Mouse (Mus musculus): ENCODE data around the gene Zfx.

Zfx gene

DNA sequence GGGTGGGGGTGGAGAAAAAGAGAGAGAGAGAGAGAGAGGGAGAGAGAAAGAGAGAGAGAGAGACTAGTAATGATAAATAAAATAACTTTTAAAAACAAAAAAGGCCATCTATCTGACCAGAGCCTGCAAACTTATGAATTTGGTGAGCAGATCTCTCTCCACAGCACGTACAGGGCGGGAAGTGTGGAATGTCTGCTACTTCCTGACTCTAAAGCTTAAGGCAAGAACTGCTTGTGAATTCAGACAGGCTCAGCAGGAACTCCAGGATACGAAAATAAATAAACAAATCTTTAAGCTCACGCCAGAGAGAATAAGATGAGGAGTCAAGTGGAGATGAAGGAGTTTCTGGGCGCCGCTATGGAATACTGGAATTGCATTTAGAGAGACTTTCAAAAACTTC lies 64.8 kb downstream of the Zfx start:
- no peak for DNase-seq

DNA sequence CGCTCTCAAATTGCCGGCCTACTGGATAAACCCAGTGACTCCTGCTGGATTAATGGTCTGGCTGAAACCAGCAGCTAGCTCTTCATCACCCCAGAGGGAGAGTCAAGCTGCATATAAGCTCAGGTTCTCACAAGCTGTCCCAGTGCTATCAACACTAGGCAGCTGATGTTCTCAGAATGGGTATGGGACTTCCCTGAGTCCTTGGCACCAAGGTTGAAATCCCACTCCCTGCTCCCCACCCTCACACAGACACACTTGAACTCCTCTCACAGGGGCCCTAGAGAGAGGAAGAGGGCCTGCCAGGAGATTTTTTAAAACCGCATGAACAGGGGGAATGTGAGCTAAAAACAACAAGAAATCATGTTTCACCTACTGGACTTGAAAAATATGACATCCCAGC lies 74.5 kb downstream of the Zfx start:
- no peak for DNase-seq

DNA sequence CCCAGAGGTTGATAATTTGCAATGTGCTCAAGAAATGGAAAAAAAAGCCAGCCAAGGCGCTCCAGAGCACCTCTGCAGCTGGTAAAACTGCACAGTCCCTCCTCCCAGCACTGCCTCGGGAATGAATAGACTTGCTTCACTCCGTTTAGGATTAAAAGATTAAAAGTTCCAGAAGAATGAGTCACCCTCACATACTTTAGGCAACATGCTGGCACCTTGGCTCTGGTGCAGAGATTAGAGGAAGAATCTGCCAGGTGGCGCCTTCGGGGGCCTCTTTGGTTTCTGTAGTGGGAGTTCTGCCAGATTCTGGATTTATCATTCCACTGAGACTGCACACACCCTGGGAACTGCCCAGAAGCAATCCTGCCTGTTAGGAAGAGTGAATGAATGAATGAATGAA lies 75.5 kb downstream of the Zfx start:
- DNase-seq = no peak

DNA sequence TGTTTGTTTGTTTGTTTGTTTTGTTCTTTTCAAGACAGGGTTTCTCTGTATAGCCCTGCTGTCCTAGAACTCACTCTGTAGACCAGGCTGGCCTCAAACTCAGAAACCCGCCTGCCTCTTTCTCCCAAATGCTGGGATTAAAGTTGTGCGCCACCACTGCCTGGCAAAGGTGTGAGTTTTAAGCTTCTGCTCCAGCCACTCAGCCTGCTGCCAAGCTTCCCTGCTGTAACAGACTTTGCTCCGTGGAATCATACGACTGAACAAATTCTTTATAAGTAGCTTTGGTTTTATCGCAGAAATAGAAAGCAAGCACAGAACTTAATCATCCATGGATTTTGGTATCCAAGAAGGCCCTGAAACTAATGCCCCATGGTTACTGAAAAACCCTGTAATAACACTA lies 76.1 kb downstream of the Zfx start:
- no peak for DNase-seq

DNA sequence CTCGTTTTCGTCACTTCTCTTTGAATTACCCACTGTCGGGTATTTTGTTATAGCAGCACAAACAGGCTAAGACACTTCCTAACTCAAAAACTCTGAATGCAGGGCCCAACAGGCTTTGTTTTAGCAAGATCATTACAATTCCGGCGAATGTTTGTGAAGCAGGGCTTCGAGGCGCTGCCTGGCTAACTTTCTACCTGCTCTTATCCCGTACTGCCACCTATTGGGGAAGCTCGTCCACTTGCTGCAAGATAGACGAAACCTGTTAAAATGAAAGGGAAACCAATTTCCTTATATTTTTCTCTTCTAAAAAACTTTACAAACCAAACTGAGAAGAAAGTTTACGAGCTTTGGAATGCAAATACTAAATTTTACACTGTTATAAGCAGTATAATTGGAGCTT lies 90.6 kb downstream of the Zfx start:
- peak; percentile 55 for DNase-seq

DNA sequence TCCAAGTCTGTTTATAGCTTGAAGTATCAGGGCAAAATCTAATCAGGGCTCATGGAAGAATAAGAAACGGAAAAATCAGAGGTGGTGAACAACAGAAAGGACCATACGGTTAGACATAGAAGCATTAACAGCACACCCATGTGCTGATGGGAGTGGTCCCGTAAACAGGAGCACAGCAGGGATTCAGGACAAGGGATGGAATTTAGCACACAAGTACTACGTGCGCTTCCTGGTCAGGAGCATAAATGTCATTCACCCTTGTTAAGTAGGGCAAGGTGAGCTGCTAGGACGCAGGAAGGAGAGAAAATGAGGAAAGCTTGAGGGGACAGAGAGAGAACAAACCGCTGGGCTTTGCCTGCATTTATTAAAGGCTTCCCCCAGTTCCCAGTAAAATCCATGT lies 93.4 kb downstream of the Zfx start:
- no peak for DNase-seq
